Mouse (Mus musculus) heart, postnatal 0 days (tissue): ENCODE data around the gene Nhej1. TPM values are rescaled to one million over a fixed set of nuclear protein-coding genes. Genes with fewer than 3 reads are reported as not detected.

Source experiments
- ATAC-seq: fragments of 200-750 bp; cut with Nextera tagmentation; 2 replicates; pipeline ENCODE4 v1.8.0; 2017; ENCODE audit warnings: low read depth, moderate number of reproducible peaks, moderate library complexity; ENCODE audit not compliant: insufficient read depth
- DNase-seq: peaks from one replicate; pipeline ENCODE4 v3.0.0-alpha.2; 2016; ENCODE audit warnings: low spot score
- H3K27ac ChIP-seq: fragments of 300-500 bp; sonication (generic); 2 replicates; pipeline ENCODE4 v1.5.1; 2014; ENCODE audit warnings: low read depth, mild to moderate bottlenecking
- H3K27me3 ChIP-seq: fragments of 300-500 bp; sonication (generic); 2 replicates; pipeline ENCODE4 v1.6.1; 2014; ENCODE audit warnings: low read length, mixed read lengths; ENCODE audit not compliant: control insufficient read depth, insufficient read depth
- H3K36me3 ChIP-seq: fragments of 300-500 bp; sonication (generic); replicated peaks from 2 replicates; pipeline ENCODE4 v1.6.1; 2014; ENCODE audit warnings: low read length, mixed read lengths; ENCODE audit not compliant: control insufficient read depth, insufficient read depth
- H3K4me1 ChIP-seq: fragments of 300-500 bp; sonication (generic); 2 replicates; pipeline ENCODE4 v1.6.1; 2014; ENCODE audit warnings: antibody characterized with exemption; ENCODE audit not compliant: control insufficient read depth, insufficient read depth
- H3K4me2 ChIP-seq: fragments of 300-500 bp; sonication (generic); 2 replicates; pipeline ENCODE4 v1.6.1; 2014; ENCODE audit warnings: low read depth, mild to moderate bottlenecking, low read length, moderate library complexity
- H3K4me3 ChIP-seq: fragments of 300-500 bp; sonication (generic); 2 replicates; pipeline ENCODE4 v1.5.1; 2014; ENCODE audit warnings: low read depth, low read length
- H3K9ac ChIP-seq: fragments of 300-500 bp; sonication (generic); replicated peaks from 2 replicates; pipeline ENCODE4 v1.6.1; 2014; ENCODE audit warnings: low read depth, low read length, mixed read lengths
- H3K9me3 ChIP-seq: fragments of 300-500 bp; sonication (generic); replicated peaks from 2 replicates; pipeline ENCODE4 v1.6.1; 2016; ENCODE audit warnings: low read length; ENCODE audit not compliant: control insufficient read depth
- CTCF ChIP-seq: IDR thresholded peaks from 2 replicates; pipeline ENCODE4 v1.5.1; 2016; ENCODE audit warnings: antibody characterized with exemption, control low read depth, low read depth
- EP300 ChIP-seq: IDR thresholded peaks from 2 replicates; pipeline ENCODE4 v1.6.1; 2016; ENCODE audit warnings: antibody characterized with exemption, low read depth
- WGBS: fragments of 180-500 bp; shearing (Covaris S2); extraction: QIAGEN DNeasy Blood & Tissue Kit; methylation state at CpG from one replicate; pipeline ENCODE4 v1.1.7; 2014; 5-methylcytosine and 5-hydroxymethylcytosine counted together
- polyA plus RNA-seq: library from polyadenylated mRNA; unstranded; fragments of >200 nt; fragmentation: Nextera tagmentation; extraction: Ambion mirVana; gene quantifications from 2 replicates; pipeline ENCODE4 v1.2.1, GENCODE M21; 2015
- total RNA-seq: library from RNA; depleted of rRNA; stranded (reverse); fragments of >200 nt; gene quantifications from 2 replicates; pipeline ENCODE4 v1.2.3, GENCODE M21; 2014; ENCODE audit warnings: low replicate concordance

Nhej1 gene
- total and polyA plus RNA-seq, 2 experiments from 2014 or later = 6.1 to 8.4 TPM

DNA sequence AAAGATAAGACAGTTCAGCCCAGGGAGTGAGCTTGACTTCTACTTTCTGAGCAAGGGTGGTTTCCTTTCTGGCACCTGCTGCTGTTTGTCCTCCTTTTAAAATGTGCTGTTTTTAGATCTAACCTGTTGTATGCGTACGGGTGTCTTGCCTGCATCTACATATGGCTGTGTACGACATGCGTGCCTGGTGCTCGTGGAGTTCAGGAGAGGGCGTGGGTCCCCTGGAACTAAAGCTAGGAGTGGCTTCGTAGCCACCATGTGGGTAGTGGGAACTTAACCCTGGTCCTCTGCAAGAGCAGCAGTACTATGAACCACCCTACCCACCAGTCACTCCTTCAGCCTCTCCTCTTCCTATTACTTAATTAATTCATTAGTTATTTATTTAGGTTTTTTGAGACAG, 164.9 kb downstream of the Nhej1 start:
- H3K9me3 ChIP-seq = no peaks in the 10 kb centered on the region
- H3K36me3 ChIP-seq = no peaks in the 10 kb centered on the region
- peaks cover 38% of the 10 kb centered on the region for H3K27me3 ChIP-seq
- TF ChIP-seq CTCF (no peak), EP300 (no peak)
- no peaks in the 10 kb centered on the region for H3K4me1 ChIP-seq
- no peak overlapping the region for H3K4me3 ChIP-seq
- no peak overlapping the region for H3K4me2 ChIP-seq
- H3K27ac ChIP-seq = no peak overlapping the region
- no peak for ATAC-seq
- WGBS = 80% methylated on average over 7 of the region's 7 CpGs
- no peak overlapping the region for H3K9ac ChIP-seq
- DNase-seq = no peak

DNA sequence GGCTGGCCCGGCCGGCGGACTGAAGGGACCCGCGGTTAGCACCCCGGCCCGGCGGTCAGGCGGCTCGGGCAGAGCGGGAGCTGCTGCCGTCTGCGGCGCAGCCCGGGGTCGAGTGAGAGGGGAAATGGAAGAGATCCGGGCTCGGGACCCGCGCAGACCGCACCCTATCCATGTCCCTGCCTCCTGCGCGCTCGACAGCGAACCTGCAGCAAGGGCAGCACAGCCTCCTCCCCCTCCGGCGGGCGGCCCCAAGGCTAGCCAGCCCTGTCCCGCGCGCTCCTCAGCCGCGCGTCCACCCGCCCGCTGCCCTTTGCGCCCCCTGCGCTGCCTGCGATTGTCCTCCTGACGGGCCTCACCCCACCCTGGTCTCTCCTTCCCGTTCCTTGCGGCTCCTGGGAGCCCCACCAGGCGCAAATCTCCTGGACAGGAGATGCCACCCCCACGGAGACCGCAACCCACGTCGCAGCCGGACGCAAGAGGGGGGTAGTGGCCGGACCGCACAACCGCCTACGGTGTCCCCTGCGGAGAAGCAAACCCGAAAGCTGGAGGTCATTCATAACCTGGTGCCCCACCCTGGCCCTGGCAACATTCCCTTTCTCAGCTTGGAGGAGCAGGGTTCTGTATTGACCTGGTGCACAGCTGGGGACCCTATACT, 173.3 kb downstream of the Nhej1 start, which contains the start of gene Ihh:
Gene Ihh (minus strand): TSS at position 117 of the 655 bp plus-strand sequence.
- H3K4me1 ChIP-seq = 0 out of 2 replicates have a peak, but pooled peaks cover 5% of the 10 kb centered on the region
- peak within 1 kb of the TSS; percentile 42 for H3K4me3 ChIP-seq
- H3K27me3 ChIP-seq = peaks cover 91% of the 10 kb centered on the region
- peak within 1 kb of the TSS; percentile 60 for H3K4me2 ChIP-seq
- H3K36me3 ChIP-seq = no peaks in the 10 kb centered on the region
- TF ChIP-seq EP300 (no peak), CTCF (no peak)
- DNase-seq = no peak
- no peak within 1 kb of the TSS for H3K27ac ChIP-seq
- no peaks in the 10 kb centered on the region for H3K9me3 ChIP-seq
- WGBS = 2% methylated on average over 53 of the region's 55 CpGs
- no peak for ATAC-seq
- no peak within 1 kb of the TSS for H3K9ac ChIP-seq

DNA sequence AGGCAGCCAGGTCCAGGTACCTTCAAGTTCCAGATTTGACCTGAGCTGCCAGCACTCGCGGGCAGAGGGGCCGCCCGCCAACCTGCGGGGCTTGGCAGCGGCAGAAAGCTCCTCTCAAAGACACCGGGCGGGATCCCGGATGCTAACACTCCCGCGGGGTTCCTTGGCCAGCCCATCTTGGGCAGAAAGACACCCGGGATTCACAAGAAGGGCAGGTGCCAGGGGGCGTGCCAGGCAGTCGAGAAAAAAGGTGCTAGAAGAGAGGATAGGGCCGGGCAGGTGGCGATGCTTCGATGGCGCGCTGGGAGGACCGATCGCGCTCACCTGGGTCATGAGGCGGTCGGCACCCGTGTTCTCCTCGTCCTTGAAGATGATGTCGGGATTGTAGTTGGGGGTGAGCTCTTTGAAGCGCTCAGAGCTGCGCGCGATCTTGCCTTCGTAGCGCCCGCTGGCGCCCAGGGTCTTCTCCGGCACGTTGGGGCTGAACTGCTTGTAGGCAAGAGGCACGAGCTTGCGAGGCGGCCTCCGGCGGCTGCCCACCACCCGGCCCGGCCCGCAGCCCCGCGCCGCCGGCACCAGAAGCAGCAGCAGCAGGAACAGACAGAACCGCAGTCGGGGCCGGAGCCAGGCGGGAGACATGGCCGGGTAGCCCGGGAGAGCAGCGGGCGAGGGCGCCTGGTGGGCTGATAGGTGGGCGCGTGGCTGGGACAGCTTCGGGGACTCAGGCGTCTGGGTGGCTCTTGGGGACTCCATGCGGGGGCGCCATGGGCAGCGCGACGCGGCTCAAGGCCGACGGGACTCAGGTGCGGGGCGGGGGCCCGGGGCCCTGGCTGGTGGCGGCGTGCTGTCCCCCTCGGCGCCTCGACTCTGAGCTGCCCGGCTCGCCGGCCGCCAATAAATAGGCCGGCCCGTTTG, 174.2 kb downstream of the Nhej1 start:
- Histone ChIP-seq H3K9me3 (no peaks in the 10 kb centered on the region), H3K9ac (no peak overlapping the region), H3K4me2 (peak overlapping the region; percentile 60), H3K27ac (no peak overlapping the region), H3K27me3 (peaks cover 95% of the 10 kb centered on the region), H3K4me1 (0 out of 2 replicates have a peak, but pooled peaks cover 5% of the 10 kb centered on the region), H3K36me3 (no peaks in the 10 kb centered on the region), H3K4me3 (peak overlapping the region; percentile 42)
- no peak for DNase-seq
- under 1% methylated on average over 81 of the region's 84 CpGs for WGBS
- TF ChIP-seq CTCF (no peak), EP300 (no peak)
- ATAC-seq = no peak

- 0 out of 2 replicates have a peak, but pooled peaks cover 5% of the 10 kb centered on the region for H3K4me1 ChIP-seq
- TF ChIP-seq EP300 (no peak), CTCF (no peak)
- no peak for DNase-seq
- peak overlapping the region; percentile 7 for H3K4me2 ChIP-seq
- no peaks in the 10 kb centered on the region for H3K9me3 ChIP-seq
- H3K9ac ChIP-seq = no peak overlapping the region
- peaks cover 97% of the 10 kb centered on the region for H3K27me3 ChIP-seq
- no peaks in the 10 kb centered on the region for H3K36me3 ChIP-seq
- no peak for ATAC-seq
- no peak overlapping the region for H3K27ac ChIP-seq
- 3% methylated on average over 16 of the region's 16 CpGs for WGBS
- peak overlapping the region; percentile 42 for H3K4me3 ChIP-seq
Measured at GRCm38 (mm10) chr1:74950066-74950465, 174.9 kb downstream of the Nhej1 start.

DNA sequence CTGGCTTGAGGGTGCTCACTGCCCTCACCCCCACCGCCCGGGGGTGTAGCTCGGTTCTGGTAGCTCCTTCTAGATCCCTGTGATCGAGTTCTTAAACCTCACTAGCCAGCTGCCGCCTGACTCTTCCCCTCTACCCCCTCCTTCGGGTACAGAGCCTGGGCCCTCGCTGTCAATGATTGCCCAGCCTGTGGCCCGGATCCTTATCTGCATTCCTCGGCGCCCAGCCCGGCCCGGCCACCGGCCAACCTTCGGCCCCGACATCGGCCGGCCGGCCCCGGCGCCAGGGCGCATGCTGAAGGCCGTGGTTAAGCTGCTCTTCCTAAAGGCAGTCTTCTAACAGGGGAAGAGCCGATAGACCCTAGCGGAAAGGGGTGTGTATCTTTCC, 175.3 kb downstream of the Nhej1 start:
- Histone ChIP-seq H3K9ac (no peak overlapping the region), H3K4me1 (0 out of 2 replicates have a peak, but pooled peaks cover 5% of the 10 kb centered on the region), H3K27me3 (peaks cover 97% of the 10 kb centered on the region), H3K9me3 (no peaks in the 10 kb centered on the region), H3K4me3 (peak overlapping the region; percentile 42), H3K27ac (no peak overlapping the region), H3K36me3 (no peaks in the 10 kb centered on the region), H3K4me2 (peak overlapping the region; percentile 7)
- TF ChIP-seq EP300 (no peak), CTCF (no peak)
- DNase-seq (no peak), ATAC-seq (peak; percentile 40)
- WGBS = 2% methylated on average over 24 of the region's 24 CpGs
